Mouse (Mus musculus) intestine, embryonic 16.5 days (tissue): ENCODE data around the gene 0610009B22Rik. TPM values are rescaled to one million over a fixed set of nuclear protein-coding genes. Genes with fewer than 3 reads are reported as not detected.

Experiments used
- polyA plus RNA-seq: library from polyadenylated mRNA; unstranded; fragments of >200 nt; fragmentation: Nextera tagmentation; extraction: Ambion mirVana; gene quantifications from 2 replicates; pipeline ENCODE4 v1.2.1, GENCODE M21; 2015

The 0610009B22Rik gene
- polyA plus RNA-seq, 1 experiment from 2014 or later = 103 TPM

Other genes starting within 250 kb of the 0610009B22Rik start
- gene Phykpl, start 104.1 kb downstream of the 0610009B22Rik start, polyA plus RNA-seq = 20.5 and 20.9 TPM in 2 replicates
- gene Hnrnpab, start 82.0 kb downstream of the 0610009B22Rik start, polyA plus RNA-seq = 261 and 264 TPM in 2 replicates
- 150 and 175 TPM in 2 replicates for gene Nhp2, start 69.1 kb downstream of the 0610009B22Rik start, polyA plus RNA-seq
- gene Rmnd5b, start 53.0 kb downstream of the 0610009B22Rik start, polyA plus RNA-seq = 42.0 and 44.4 TPM in 2 replicates
- gene N4bp3, start 38.0 kb downstream of the 0610009B22Rik start, polyA plus RNA-seq = 16.1 and 17.0 TPM in 2 replicates
- 3.4 and 3.7 TPM in 2 replicates for gene D930048N14Rik, start 37.9 kb downstream of the 0610009B22Rik start, polyA plus RNA-seq
- 21.2 and 27.6 TPM in 2 replicates for gene Sec24a, start 74.8 kb upstream of the 0610009B22Rik start, polyA plus RNA-seq
- gene Sar1b, start 74.8 kb upstream of the 0610009B22Rik start, polyA plus RNA-seq = 218 and 226 TPM in 2 replicates
- gene Jade2, start 168.8 kb upstream of the 0610009B22Rik start, polyA plus RNA-seq = 1.3 and 1.5 TPM in 2 replicates